Mouse (Mus musculus) liver, adult 2 months (tissue): ENCODE results near the gene Cytip. TPM values are rescaled to one million over a fixed set of nuclear protein-coding genes. Genes with fewer than 3 reads are reported as not detected.

Experiments
- DNase-seq: peaks from one replicate; pipeline ENCODE4 v3.0.0-alpha.2; 2011; ENCODE audit warnings: low read depth, low spot score; ENCODE audit errors: extremely low read depth
- H3K27ac ChIP-seq: fragments of 200-500 bp; replicated peaks from 2 replicates; pipeline ENCODE4 v1.5.1; 2012; ENCODE audit warnings: low read depth, mild to moderate bottlenecking, control low read depth, inconsistent platforms, low read length; ENCODE audit not compliant: insufficient read depth
- H3K27me3 ChIP-seq: fragments of 200-500 bp; 2 replicates; pipeline ENCODE4 v1.6.1; 2012; ENCODE audit warnings: mild to moderate bottlenecking, moderate library complexity, low read length, inconsistent platforms; ENCODE audit not compliant: control insufficient read depth, insufficient read depth
- H3K36me3 ChIP-seq: fragments of 200-500 bp; 2 replicates; pipeline ENCODE4 v1.6.1; 2012; ENCODE audit warnings: low read length, inconsistent platforms; ENCODE audit not compliant: control insufficient read depth, insufficient read depth
- H3K4me1 ChIP-seq: fragments of 200-500 bp; 2 replicates; pipeline ENCODE4 v1.6.1; 2011; ENCODE audit warnings: low read length; ENCODE audit not compliant: control insufficient read depth, insufficient read depth
- H3K4me3 ChIP-seq: fragments of 200-500 bp; 2 replicates; pipeline ENCODE4 v1.5.1; 2011; ENCODE audit warnings: low read depth, mild to moderate bottlenecking, control low read depth, low read length, moderate library complexity; ENCODE audit not compliant: insufficient read depth
- H3K79me2 ChIP-seq: fragments of 200-500 bp; 2 replicates; pipeline ENCODE4 v1.6.1; 2012; ENCODE audit warnings: inconsistent platforms, mild to moderate bottlenecking, low read length, moderate library complexity; ENCODE audit not compliant: control insufficient read depth, insufficient read depth
- H3K9ac ChIP-seq: fragments of 200-500 bp; 2 replicates; pipeline ENCODE4 v1.6.1; 2012; ENCODE audit warnings: low read depth, mild to moderate bottlenecking, control low read depth, inconsistent platforms, low read length
- CTCF ChIP-seq: fragments of 200-500 bp; IDR thresholded peaks from 2 replicates; pipeline ENCODE4 v1.5.1; 2011; ENCODE audit warnings: low read depth, low read length, control low read depth
- POLR2A ChIP-seq: fragments of 200-500 bp; IDR thresholded peaks from 2 replicates; pipeline ENCODE4 v1.6.1; 2011; ENCODE audit warnings: low read length, control low read depth; ENCODE audit not compliant: insufficient read depth; ENCODE audit errors: extremely low read depth
- WGBS: fragments of 180-500 bp; shearing (Covaris S2); methylation state at CpG from one replicate; pipeline ENCODE4 v1.1.7; 2018; 5-methylcytosine and 5-hydroxymethylcytosine counted together
- polyA plus RNA-seq: library from polyadenylated mRNA; depleted of rRNA; stranded (reverse); fragments of >200 nt; gene quantifications from 2 replicates; pipeline ENCODE4 v1.2.3, GENCODE M21; 2012
- total RNA-seq: library from RNA; depleted of rRNA; stranded (reverse); fragments of >200 nt; gene quantifications from 2 replicates; pipeline ENCODE4 v1.2.3, GENCODE M21; 2014

The Cytip gene
- total and polyA plus RNA-seq, 2 experiments = 0.91 to 1.7 TPM

DNA sequence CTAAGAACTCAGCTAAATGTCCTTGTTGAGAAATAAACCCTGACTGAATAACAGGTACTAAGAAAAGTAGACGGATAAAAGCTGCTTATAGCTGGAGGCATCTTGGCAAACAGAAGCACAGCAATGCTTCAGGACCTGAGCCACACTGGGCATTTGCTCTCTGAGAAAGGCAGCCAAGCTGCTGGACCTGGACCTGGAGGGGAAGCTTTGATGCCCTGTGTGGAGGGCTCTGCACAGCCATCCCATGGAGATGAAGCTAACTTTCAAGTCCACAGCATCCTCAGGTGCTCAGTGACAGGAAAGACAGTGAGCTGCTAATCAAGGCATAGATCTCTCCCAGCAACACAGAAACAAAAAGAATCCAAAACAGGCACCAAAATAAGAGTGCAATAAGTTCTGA is 54.8 kb downstream of the Cytip start:
- WGBS = 85% methylated on average over 1 of the region's 1 CpGs
- H3K36me3 ChIP-seq = no peaks in the 10 kb centered on the region
- H3K27ac ChIP-seq = no peak overlapping the region
- H3K4me3 ChIP-seq = no peak overlapping the region
- H3K4me1 ChIP-seq = no peaks in the 10 kb centered on the region
- DNase-seq = no peak
- no peak overlapping the region for H3K9ac ChIP-seq
- no peak for TF ChIP-seq POLR2A
- H3K79me2 ChIP-seq = no peaks in the 10 kb centered on the region
- H3K27me3 ChIP-seq = no peaks in the 10 kb centered on the region; the same call in 1 of the 2 replicates

DNA sequence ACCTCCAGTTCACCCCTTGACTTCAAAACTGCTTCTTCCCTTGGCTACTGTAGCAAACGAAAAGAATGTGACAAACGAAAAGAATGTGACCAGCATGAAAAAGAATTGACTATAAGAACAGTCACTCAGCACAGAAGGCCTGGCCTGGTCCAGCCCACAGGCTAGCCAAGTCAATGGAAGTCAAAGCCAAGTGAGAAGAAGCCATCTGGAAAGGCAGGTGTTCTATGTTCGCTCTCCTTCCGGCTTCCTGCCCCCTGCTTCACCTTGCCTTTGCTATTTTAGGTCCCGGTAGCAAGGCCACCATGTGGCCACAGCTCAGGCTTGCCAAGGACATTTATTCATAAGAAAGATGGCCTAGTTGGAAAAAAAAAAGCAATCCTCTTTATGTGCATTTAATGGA is 56.7 kb downstream of the Cytip start:
- Histone ChIP-seq H3K36me3 (no peaks in the 10 kb centered on the region), H3K27ac (no peak overlapping the region), H3K4me1 (no peaks in the 10 kb centered on the region), H3K4me3 (no peak overlapping the region), H3K79me2 (no peaks in the 10 kb centered on the region), H3K9ac (no peak overlapping the region), H3K27me3 (no peaks in the 10 kb centered on the region; the same call in 1 of the 2 replicates)
- WGBS = 77% methylated on average over 5 of the region's 5 CpGs
- TF ChIP-seq POLR2A (no peak), CTCF (no peak)
- DNase-seq = no peak

GRCm38 (mm10) chr2:58137676-58138075 is 57.7 kb downstream of the Cytip start:
- Histone ChIP-seq H3K4me3 (no peak overlapping the region), H3K79me2 (no peaks in the 10 kb centered on the region), H3K27me3 (no peaks in the 10 kb centered on the region; the same call in 1 of the 2 replicates), H3K36me3 (no peaks in the 10 kb centered on the region), H3K4me1 (no peaks in the 10 kb centered on the region), H3K27ac (no peak overlapping the region), H3K9ac (no peak overlapping the region)
- no peak for DNase-seq
- no peak for TF ChIP-seq CTCF
- TF ChIP-seq POLR2A = no peak
- 79% methylated on average over 7 of the region's 7 CpGs for WGBS

- H3K4me3 ChIP-seq = no peak overlapping the region
- no peaks in the 10 kb centered on the region for H3K79me2 ChIP-seq
- WGBS = 91% methylated on average over 4 of the region's 4 CpGs
- H3K27me3 ChIP-seq = no peaks in the 10 kb centered on the region; the same call in 1 of the 2 replicates
- no peak for TF ChIP-seq POLR2A
- no peak for TF ChIP-seq CTCF
- no peak for DNase-seq
- no peaks in the 10 kb centered on the region for H3K36me3 ChIP-seq
- H3K27ac ChIP-seq = no peak overlapping the region
- H3K4me1 ChIP-seq = no peaks in the 10 kb centered on the region
- H3K9ac ChIP-seq = no peak overlapping the region
Observed at GRCm38 (mm10) chr2:58136526-58136925, 58.8 kb downstream of the Cytip start.

GRCm38 (mm10) chr2:58135061-58135463 is 60.3 kb downstream of the Cytip start:
- H3K27ac ChIP-seq = no peak overlapping the region

GRCm38 (mm10) chr2:58132597-58132996 is 62.7 kb downstream of the Cytip start:
- Histone ChIP-seq H3K36me3 (no peaks in the 10 kb centered on the region), H3K27me3 (no peaks in the 10 kb centered on the region), H3K4me1 (no peaks in the 10 kb centered on the region), H3K79me2 (no peaks in the 10 kb centered on the region), H3K4me3 (no peak overlapping the region), H3K9ac (no peak overlapping the region), H3K27ac (no peak overlapping the region)
- DNase-seq = no peak
- 36% methylated on average over 2 of the region's 2 CpGs for WGBS
- no peak for TF ChIP-seq POLR2A
- no peak for TF ChIP-seq CTCF

More at GRCm38 (mm10) chr2:58135061-58135463, 60.3 kb downstream of the Cytip start:
- Histone ChIP-seq H3K27me3 (no peaks in the 10 kb centered on the region; the same call in 1 of the 2 replicates), H3K4me3 (no peak overlapping the region), H3K9ac (no peak overlapping the region), H3K36me3 (no peaks in the 10 kb centered on the region), H3K4me1 (no peaks in the 10 kb centered on the region), H3K79me2 (no peaks in the 10 kb centered on the region)
- DNase-seq = no peak
- no peak for TF ChIP-seq CTCF
- TF ChIP-seq POLR2A = no peak
- WGBS = 62% methylated on average over 2 of the region's 2 CpGs
